Mouse (Mus musculus): ENCODE results near the gene Ralgps1.
"Not testable (repeated sequence)": the region's sequence is repeated elsewhere in the genome, so short reads cannot be mapped to it uniquely, and the experiment has no call there.

The Ralgps1 gene

GRCm38 (mm10) chr2:33134766-33135490 is 236.4 kb downstream of the Ralgps1 start:
- no peak for DNase-seq (ENCODE audit: low spot score in 2 of 2)

- no peak for DNase-seq (ENCODE audit: low spot score in 2 of 2)
These were observed 239.0 kb downstream of the Ralgps1 start for GRCm38 (mm10) chr2:33132306-33132705.

GRCm38 (mm10) chr2:33131500-33132092 is 239.7 kb downstream of the Ralgps1 start, which contains the start of gene Garnl3:
Gene Garnl3, minus strand, starts transcription at chr2:33131654.
- DNase-seq (ENCODE audit: low spot score in 2 of 2): peak; percentile 44 to 55

DNA sequence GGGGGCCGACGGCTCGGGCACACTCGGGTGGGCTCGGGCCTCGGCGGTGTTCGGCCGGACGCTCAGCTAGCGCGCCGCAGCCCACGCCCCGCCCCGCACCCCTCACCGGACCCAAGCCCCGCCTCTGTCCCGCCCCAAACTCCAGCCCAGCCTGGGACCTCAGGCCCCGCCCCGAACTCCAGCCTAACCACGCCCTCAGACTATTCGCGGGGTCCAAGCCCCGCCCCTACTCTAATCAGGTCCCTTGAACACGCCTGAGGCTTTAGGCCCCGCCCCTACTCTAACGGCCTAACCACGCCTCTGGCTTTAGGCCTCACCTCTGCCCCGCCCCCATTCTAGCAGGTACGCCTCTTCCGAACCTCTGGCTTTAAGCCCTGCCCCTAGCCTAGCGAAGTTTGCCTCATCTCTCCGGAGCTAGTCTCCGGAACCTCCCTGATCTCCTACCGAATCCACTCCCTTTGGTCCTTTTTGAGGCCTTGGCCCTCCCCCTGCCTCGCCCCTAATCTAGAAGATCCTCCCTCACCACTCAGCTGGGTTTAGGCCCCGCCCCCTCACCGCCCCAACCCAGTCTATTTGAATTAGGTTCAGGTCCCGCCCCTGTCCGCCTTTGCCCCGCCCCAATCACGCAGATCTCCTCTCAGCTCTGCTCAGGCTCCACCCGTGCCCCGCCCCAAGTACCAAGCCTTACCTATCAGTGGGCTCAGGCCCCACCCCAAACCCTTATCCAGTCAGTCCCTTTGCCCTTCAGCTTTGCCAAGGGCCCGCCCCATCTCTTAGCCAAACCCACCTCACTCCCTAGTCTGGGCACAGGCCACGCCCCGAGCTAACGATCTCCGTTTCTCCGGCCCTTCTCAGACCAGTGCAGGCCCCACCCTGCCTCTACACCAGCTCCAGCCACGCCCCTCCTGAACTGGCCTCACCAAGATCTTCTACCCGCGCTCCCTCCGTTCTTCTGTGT is 240.5 kb downstream of the Ralgps1 start:
- peak; percentile 84 to 91 for DNase-seq (ENCODE audit: low spot score in 2 of 2)

DNA sequence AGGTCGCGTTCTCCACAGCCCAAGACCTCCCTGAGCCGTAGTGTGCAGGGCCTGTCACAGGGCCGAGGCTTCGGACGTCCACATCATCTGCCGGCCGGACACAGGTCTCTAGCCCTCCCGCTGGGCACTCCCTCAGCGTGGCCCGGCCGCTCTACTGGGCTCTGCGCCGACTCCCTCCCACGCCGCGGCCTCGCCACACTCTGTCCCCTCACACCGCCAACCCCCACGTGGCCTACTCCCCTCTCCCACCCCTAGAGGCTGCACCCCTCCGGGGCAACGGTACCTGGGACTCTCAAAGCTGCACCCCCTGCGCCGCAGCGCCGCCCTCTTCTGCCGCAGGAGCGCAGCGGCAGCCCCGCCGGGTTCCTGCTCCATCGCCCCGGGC is 241.2 kb downstream of the Ralgps1 start:
- DNase-seq (ENCODE audit: low spot score in 2 of 2): no peak

DNA sequence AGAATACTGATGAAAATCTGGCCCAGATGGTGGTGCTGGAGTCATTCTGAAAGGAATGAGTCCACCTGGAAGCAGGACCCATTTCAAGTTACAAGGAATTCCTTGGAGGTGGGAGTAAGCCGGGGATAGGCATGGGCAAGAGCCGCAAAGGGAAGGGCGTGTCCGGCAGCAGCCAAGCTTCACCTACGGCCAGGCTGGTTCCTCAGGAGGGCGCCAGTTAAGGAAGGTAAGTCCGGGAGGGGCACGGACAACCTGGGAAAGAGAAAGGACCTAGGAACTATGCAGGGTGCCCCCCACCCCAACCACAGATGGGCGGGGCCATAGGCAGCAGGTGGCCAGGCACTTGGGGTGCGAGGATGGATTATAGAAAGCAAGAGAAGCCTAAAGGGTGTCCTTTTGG is 241.6 kb downstream of the Ralgps1 start:
- DNase-seq (ENCODE audit: low spot score in 2 of 2): no peak

- no peak for DNase-seq (ENCODE audit: low spot score in 2 of 2)
These were observed 242.3 kb downstream of the Ralgps1 start for GRCm38 (mm10) chr2:33129005-33129404.

DNA sequence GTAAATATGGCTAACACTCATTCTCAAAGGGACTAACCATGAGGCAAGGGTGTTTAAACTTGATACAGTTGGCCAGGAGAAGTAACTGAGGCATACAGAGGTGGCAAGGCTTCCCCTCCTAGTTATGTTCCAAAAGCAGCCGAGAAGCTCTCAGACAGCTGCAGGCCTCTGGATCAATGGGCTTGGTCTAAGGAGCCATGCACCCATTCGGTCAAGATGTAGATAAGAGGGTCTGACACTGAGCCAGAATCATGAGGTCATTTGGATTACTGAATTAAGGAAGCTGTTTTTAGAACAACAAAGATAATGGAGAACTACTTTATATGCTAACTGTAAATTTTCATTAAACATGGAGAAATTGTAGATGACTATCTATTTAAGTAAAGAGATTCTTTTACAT is 244.0 kb downstream of the Ralgps1 start:
- no peak for DNase-seq (ENCODE audit: low spot score in 2 of 2)

GRCm38 (mm10) chr2:33122856-33123255 is 248.4 kb downstream of the Ralgps1 start:
- no peak for DNase-seq (ENCODE audit: low spot score in 2 of 2)

GRCm38 (mm10) chr2:33100536-33100935 is 270.8 kb downstream of the Ralgps1 start:
- DNase-seq (ENCODE audit: low spot score in 2 of 2): no peak

DNA sequence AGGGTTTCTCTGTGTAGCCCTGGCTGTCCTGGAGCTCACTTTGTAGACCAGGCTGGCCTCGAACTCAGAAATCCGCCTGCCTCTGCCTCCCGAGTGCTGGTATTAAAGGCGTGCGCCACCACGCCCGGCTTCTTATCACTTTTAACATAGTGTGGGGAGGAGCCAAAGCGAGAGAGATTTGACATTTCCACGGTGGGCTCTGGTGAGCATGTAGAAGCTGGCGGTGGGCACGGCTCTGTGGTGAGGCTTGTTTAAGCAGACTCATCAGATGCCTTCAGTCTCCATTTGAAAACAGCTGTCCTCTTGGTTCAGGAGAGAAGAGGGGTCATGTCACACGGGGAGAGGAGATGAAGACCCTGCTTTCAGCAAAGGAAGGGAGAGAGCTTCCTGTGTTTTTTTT is 274.0 kb downstream of the Ralgps1 start:
- DNase-seq (ENCODE audit: low spot score in 2 of 2): not testable (repeated sequence)

GRCm38 (mm10) chr2:33095221-33095671 is 276.0 kb downstream of the Ralgps1 start:
- no peak for DNase-seq (ENCODE audit: low spot score in 2 of 2)

GRCm38 (mm10) chr2:33090620-33091520 is 280.4 kb downstream of the Ralgps1 start:
- no peak for DNase-seq (ENCODE audit: low spot score in 2 of 2)

- not testable (repeated sequence) for DNase-seq (ENCODE audit: low spot score in 2 of 2)
These were observed 281.3 kb downstream of the Ralgps1 start for GRCm38 (mm10) chr2:33090033-33090400.

DNA sequence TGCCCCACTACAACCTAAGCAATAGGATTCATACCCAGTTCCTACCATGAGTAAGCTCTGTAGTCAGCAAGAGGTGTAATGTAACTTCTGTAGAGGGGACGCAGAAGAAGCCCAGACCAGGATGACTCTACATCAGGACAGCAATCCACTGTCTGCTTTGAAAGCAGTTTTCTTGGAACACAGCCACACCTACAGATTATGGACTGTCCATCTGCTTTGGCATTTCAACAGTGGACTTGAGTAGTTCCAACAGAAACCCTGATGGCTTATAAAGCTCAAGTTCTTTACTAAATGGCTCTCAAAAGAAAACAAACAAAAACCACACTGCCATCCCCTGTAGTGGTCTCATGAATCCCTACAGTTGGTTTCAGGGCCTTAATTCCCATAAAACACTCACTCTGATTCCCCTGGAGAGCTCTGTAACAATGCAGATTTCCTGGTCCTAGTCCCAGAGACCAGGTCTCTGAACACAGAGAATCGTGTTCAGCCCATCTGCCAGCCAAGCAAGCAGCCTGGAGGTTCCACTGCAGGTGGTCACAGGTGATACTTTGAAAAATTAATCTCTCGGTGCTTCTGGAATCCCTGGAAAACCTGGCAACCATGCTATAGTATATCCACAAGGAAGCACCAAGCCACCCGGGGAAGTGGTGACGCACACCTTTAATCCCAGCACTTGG is 281.8 kb downstream of the Ralgps1 start:
- no peak for DNase-seq (ENCODE audit: low spot score in 2 of 2)

GRCm38 (mm10) chr2:33086671-33087363 is 284.5 kb downstream of the Ralgps1 start:
- no peak for DNase-seq (ENCODE audit: low spot score in 2 of 2)

DNA sequence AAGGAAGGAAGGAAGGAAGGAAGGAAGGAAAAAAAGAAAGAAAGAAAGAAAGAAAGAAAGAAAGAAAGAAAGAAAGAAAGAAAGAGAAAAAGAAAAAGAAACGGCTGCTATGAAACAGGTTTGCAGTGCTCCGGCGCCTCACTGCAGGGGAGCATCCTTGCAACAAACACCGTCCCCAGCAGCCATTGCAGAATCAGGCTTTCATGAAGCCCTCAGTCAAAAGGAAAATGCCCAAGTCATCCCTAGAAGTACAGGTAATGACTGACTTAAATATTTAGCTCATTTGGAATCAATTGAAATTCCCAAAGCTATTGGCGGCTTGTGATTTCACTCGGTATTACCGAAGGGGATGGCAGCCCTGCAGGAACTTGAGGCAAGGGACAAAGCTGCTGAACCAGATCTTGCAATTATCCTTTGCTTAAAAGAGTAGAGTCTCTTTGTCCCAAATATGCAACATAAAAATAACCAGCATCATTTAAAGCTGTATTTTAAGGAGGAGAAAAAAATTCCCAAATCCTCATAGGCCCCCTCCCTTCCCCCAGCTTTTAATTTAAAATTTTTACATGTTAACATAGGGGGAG is 285.2 kb downstream of the Ralgps1 start:
- DNase-seq (ENCODE audit: low spot score in 2 of 2): no peak

DNA sequence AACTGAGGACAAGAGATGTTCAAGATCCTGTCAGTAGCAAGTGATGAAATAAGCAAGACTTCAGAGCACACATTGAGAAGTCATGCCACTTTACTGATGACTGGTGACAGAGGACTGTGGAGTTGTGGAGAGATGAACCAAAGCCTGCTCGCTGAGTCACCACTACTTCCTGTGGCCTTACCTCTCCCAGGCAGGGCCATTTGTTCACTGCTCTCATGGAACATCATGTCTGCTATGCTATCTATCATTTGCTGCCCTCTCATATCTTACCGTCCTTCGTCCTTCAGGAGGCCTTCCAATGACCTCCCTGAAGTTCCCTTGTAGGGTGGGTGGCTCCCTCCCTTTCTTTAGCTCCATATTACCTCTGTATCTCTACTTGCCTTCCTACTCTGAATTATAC is 287.1 kb downstream of the Ralgps1 start:
- no peak for DNase-seq (ENCODE audit: low spot score in 2 of 2)
